ENCODE assay signal across 23 mouse cellular contexts in genomic region chr19:14585731-14586130, GRCm38 (mm10). TPM values are rescaled to one million over a fixed set of nuclear protein-coding genes. Genes with fewer than 3 reads are reported as not detected.
A peak's percentile ranks its signal among the peaks of the same experiment; 100 is the strongest.
DNase-seq lines count a peak whose midpoint lies in the region; ATAC-seq and TF ChIP-seq lines count a peak whose summit lies in the region.
"Had no signal": no experiment of that assay in that cellular context is flagged by ENCODE, and none has a peak within 500 bp of the region (broad histone marks: within the 10 kb centered on the region; RNA-seq: fewer than 3 reads in every experiment).

No protein-coding gene starts in this region.

- no peak overlapping the region for H3K4me3 ChIP-seq in heart, adult 2 months
- H3K4me3 ChIP-seq in lung, postnatal 0 days (ENCODE audit: low read depth, low read length) = no peak overlapping the region
- no peak overlapping the region for H3K4me3 ChIP-seq in bone marrow, adult 2 months (replicated peaks; ENCODE audit: control insufficient read depth, low read depth, low read length)
- no peak overlapping the region for H3K4me3 ChIP-seq in macrophage (ENCODE audit: inconsistent target)
- H3K4me3 ChIP-seq: embryonic facial prominence, embryonic 12.5 days; hindbrain, embryonic 15.5 days; intestine, embryonic 15.5 days; left cerebral cortex, adult 2 months; midbrain, embryonic 12.5 days had no signal

- H3K36me3 ChIP-seq in heart, adult 2 months (ENCODE audit: control insufficient read depth, insufficient read depth, low read length) = no peaks in the 10 kb centered on the region; the same call in 1 of the 2 replicates
- peaks cover 5% of the 10 kb centered on the region; the same call in 1 of the 2 replicates for H3K36me3 ChIP-seq in lung, postnatal 0 days (ENCODE audit: insufficient read depth, low read length)
- H3K36me3 ChIP-seq in macrophage (ENCODE audit: inconsistent target) = no peaks in the 10 kb centered on the region

- H3K9me3 ChIP-seq in lung, postnatal 0 days (ENCODE audit: low read length) = no peaks in the 10 kb centered on the region
- H3K9me3 ChIP-seq: embryonic facial prominence, embryonic 12.5 days; G1E; hindbrain, embryonic 15.5 days; intestine, embryonic 15.5 days; midbrain, embryonic 12.5 days had no signal

- no peak for TF ChIP-seq POLR2A in heart, adult 2 months (IDR thresholded peaks at IDR 0.05; ENCODE audit: insufficient read depth, low read depth, low read length)
- no peak for TF ChIP-seq POLR2A in bone marrow, adult 2 months (IDR thresholded peaks at IDR 0.05; ENCODE audit: borderline replicate concordance, control insufficient read depth, low read depth, low read length)

- no peak overlapping the region for H3K4me2 ChIP-seq in lung, postnatal 0 days (replicated peaks; ENCODE audit: low read depth, low read length)
- H3K4me2 ChIP-seq: embryonic facial prominence, embryonic 12.5 days; hindbrain, embryonic 15.5 days; intestine, embryonic 15.5 days; midbrain, embryonic 12.5 days had no signal

- peaks cover 7% of the 10 kb centered on the region for H3K4me1 ChIP-seq in heart, adult 2 months (ENCODE audit: control insufficient read depth, insufficient read depth, low read length)
- H3K4me1 ChIP-seq in lung, postnatal 0 days (ENCODE audit: insufficient read depth, low read depth, low read length) = peaks cover 4% of the 10 kb centered on the region; the same call in 1 of the 2 replicates
- peaks cover 3% of the 10 kb centered on the region for H3K4me1 ChIP-seq in bone marrow, adult 2 months (ENCODE audit: control insufficient read depth, insufficient read depth, low read length)

- ATAC-seq in lung, postnatal 0 days = peak; percentile 9; the same call in 1 of the 2 replicates
- ATAC-seq: forebrain, postnatal 0 days; intestine, embryonic 15.5 days had no signal

- no peak for TF ChIP-seq EP300 in heart, adult 2 months (IDR thresholded peaks at IDR 0.05; ENCODE audit: insufficient read depth, low read depth, low read length)
- no peak for TF ChIP-seq EP300 in lung, postnatal 0 days (IDR thresholded peaks at IDR 0.05)

- peak in 1 of 2 experiments; percentile 23 for DNase-seq in heart, adult 2 months
- DNase-seq in heart, adult 9 months (ENCODE audit: low spot score in 2 of 2) = no peak
- no peak for DNase-seq in lung, postnatal 0 days (ENCODE audit: low spot score)
- DNase-seq in lung, postnatal 36 days = no peak
- no peak for DNase-seq in urinary bladder, adult 18-20 months (ENCODE audit: low spot score in 2 of 2)
- no peak for DNase-seq in MN1 (ENCODE audit: low spot score)
- DNase-seq: adrenal gland, adult 2 months; cerebellum, adult 2 months; cerebellum, postnatal 25 days; forebrain, postnatal 0 days; heart, postnatal 4 days; kidney, postnatal 14 days; lung, adult 2 months; thymus, adult 18-20 months; thymus, postnatal 36 days had no signal

- WGBS in heart, adult 2 months = 62% methylated on average over 4 of the region's 4 CpGs
- WGBS in lung, postnatal 0 days = 58% methylated on average over 4 of the region's 4 CpGs
- 22% methylated on average over 4 of the region's 4 CpGs for WGBS in bone marrow, adult 2 months
- 15% methylated on average over 4 of the region's 4 CpGs for WGBS in macrophage (ENCODE audit: missing documents)

- no peaks in the 10 kb centered on the region for H3K27me3 ChIP-seq in heart, adult 2 months (ENCODE audit: control insufficient read depth, insufficient read depth, low read length)
- H3K27me3 ChIP-seq in lung, postnatal 0 days (replicated peaks; ENCODE audit: insufficient read depth, low read length) = no peaks in the 10 kb centered on the region
- H3K27me3 ChIP-seq: embryonic facial prominence, embryonic 12.5 days; hindbrain, embryonic 15.5 days; intestine, embryonic 15.5 days had no signal

- peak overlapping the region; percentile 24 for H3K27ac ChIP-seq in heart, adult 2 months
- peak overlapping the region; percentile 15; the same call in 1 of the 2 replicates for H3K27ac ChIP-seq in lung, postnatal 0 days (ENCODE audit: low read length)
- H3K27ac ChIP-seq in bone marrow, adult 2 months (ENCODE audit: control insufficient read depth, insufficient read depth, low read depth, low read length, poor library complexity) = peak overlapping the region; percentile 37; the same call in 1 of the 2 replicates
- H3K27ac ChIP-seq in macrophage = peak overlapping the region; percentile 98
- H3K27ac ChIP-seq: embryonic facial prominence, embryonic 12.5 days; hindbrain, embryonic 15.5 days; intestine, embryonic 15.5 days; left cerebral cortex, adult 2 months; midbrain, embryonic 12.5 days had no signal

- H3K9ac ChIP-seq in heart, adult 2 months (ENCODE audit: low read depth, low read length) = no peak overlapping the region
- no peak overlapping the region for H3K9ac ChIP-seq in lung, postnatal 0 days (replicated peaks; ENCODE audit: low read depth)
- H3K9ac ChIP-seq: embryonic facial prominence, embryonic 12.5 days; forebrain, postnatal 0 days; hindbrain, embryonic 15.5 days; intestine, embryonic 15.5 days; midbrain, embryonic 12.5 days had no signal

- intact Hi-C loops in heart, adult 2 months (cut with DNase I) = no loop called here

- TF ChIP-seq CTCF in heart, adult 2 months (IDR thresholded peaks at IDR 0.05) = no peak
- TF ChIP-seq CTCF in lung, postnatal 0 days (IDR thresholded peaks at IDR 0.05) = no peak
- no peak for TF ChIP-seq CTCF in bone marrow, adult 2 months (IDR thresholded peaks at IDR 0.05; ENCODE audit: control insufficient read depth, insufficient read depth, low read length)

- H3K79me2 ChIP-seq in heart, adult 2 months (replicated peaks; ENCODE audit: control insufficient read depth, insufficient read depth, low read length) = no peaks in the 10 kb centered on the region
- peaks cover 87% of the 10 kb centered on the region for H3K79me2 ChIP-seq in macrophage (ENCODE audit: inconsistent target)

RNA-seq across cellular contexts. Expression of gene Tle4, which starts 12.1 kb away (rescaled TPM):
- total RNA-seq in heart, adult 2 months (2021) = 10 to 100 TPM in 1 of 2 experiments, 1 to 10 TPM in 1; 8.5 to 10.3 TPM
- polyA plus RNA-seq in heart, adult 2 months (2012; rRNA removed) = 5.8 and 7.8 TPM in 2 replicates
- polyA plus RNA-seq in lung, postnatal 0 days (2015; fragmentation: Nextera tagmentation; extraction: Ambion mirVana) = 12.1 and 12.9 TPM in 2 replicates
- 7.0 and 11.6 TPM in 2 replicates for polyA plus RNA-seq in bone marrow, adult 2 months (2011; ENCODE audit: insufficient read depth, insufficient read length, low replicate concordance, missing spikeins)
- 100 to 1,000 TPM in 1 of 26 experiments, 10 to 100 TPM in 25; 16.0 to 103 (median 57.8) TPM for total RNA-seq in macrophage (2018; cell fraction: chromatin; rRNA removed)
- total RNA-seq in macrophage (2018; cell fraction: cytosol; rRNA removed) = 10 to 100 TPM; 21.2 to 49.0 (median 33.4) TPM
- 100 to 1,000 TPM in 1 of 26 experiments, 10 to 100 TPM in 25; 28.5 to 109 (median 58.0) TPM for total RNA-seq in macrophage (2018; cell fraction: nucleus; rRNA removed)
- 17.3 to 21.9 TPM (median 20.8 TPM) in 3 replicates for polyA plus RNA-seq in macrophage (2018)

Comparison
In these comparisons a context has a peak if more than half of its experiments do, and no peak if none do; other contexts are left out.
1. H3K27ac ChIP-seq: peak in every context shown above with its lines; median percentile 98 in macrophage; 37 in bone marrow, adult 2 months; 24 in heart, adult 2 months; 15 in lung, postnatal 0 days.